Mouse (Mus musculus) megakaryocyte-erythroid progenitor cell, adult 5-6 weeks (primary cell): ENCODE results near the gene Cilp. TPM values are rescaled to one million over a fixed set of nuclear protein-coding genes. Genes with fewer than 3 reads are reported as not detected.
"Not testable (repeated sequence)": the region's sequence is repeated elsewhere in the genome, so short reads cannot be mapped to it uniquely, and the experiment has no call there.

Experiments used
- ATAC-seq: replicated peaks from 2 replicates; pipeline ENCODE4 v1.8.0; 2016; ENCODE audit warnings: mild to moderate bottlenecking, inconsistent platforms; ENCODE audit not compliant: severe bottlenecking, poor library complexity, low FRiP score, low TSS enrichment
- total RNA-seq, 2 experiments: library from RNA; stranded (forward) in 1 of 2; stranded (reverse) in 1 of 2; fragments of 200-1000, 215-1000 nt in 1 of 2; fragments of >200 nt in 1 of 2; fragmentation: Nextera tagmentation in 1 of 2; gene quantifications; 2 replicates each; pipeline ENCODE4 v1.2.3; 2014 to 2017

Gene Cilp
- total RNA-seq, 2 experiments from 2014 or later: not detected

DNA sequence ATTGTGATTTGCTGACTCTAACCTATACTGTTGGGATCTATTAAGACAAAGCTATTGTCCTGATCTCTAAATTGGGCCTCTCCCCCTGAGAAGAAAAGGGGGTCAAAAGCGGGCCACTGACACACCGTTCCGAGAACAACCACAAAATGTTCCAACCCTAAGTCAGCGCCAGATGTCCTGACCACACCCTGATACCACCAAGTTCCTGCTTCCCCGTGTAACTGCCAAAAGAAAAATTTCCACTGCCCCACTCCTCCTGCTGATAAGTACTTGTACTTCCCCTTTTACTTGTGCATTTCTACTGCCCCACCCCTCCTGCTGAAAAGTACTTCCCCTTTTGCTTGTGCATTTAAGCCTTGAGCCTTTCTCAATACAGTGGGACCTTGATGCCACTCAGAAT is 23.3 kb downstream of the Cilp start:
- ATAC-seq: not testable (repeated sequence)

GRCm38 (mm10) chr9:65289988-65290387 is 25.0 kb downstream of the Cilp start:
- no peak for ATAC-seq

- ATAC-seq: no peak
These were observed 27.4 kb downstream of the Cilp start for GRCm38 (mm10) chr9:65292421-65292820.

GRCm38 (mm10) chr9:65293119-65293518 is 28.1 kb downstream of the Cilp start:
- no peak for ATAC-seq

DNA sequence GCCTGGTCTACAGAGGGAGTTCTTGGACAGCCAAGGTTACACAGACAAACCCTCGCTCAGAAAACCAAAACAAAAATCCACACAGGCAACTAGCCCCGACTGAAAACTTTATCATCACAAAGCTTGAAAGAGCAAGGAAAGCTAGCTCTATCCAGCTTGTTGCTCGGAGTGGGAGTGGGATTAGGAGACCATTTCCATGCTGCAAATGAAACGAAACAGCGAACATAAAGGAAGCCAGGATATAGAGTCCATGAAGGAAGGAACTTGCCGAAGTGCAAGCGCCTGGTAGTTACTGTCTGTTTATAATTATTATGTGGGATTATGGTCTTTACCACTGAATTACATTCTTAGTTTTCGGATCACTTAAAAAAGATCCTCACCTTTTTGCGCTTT is 28.6 kb downstream of the Cilp start:
- no peak for ATAC-seq

DNA sequence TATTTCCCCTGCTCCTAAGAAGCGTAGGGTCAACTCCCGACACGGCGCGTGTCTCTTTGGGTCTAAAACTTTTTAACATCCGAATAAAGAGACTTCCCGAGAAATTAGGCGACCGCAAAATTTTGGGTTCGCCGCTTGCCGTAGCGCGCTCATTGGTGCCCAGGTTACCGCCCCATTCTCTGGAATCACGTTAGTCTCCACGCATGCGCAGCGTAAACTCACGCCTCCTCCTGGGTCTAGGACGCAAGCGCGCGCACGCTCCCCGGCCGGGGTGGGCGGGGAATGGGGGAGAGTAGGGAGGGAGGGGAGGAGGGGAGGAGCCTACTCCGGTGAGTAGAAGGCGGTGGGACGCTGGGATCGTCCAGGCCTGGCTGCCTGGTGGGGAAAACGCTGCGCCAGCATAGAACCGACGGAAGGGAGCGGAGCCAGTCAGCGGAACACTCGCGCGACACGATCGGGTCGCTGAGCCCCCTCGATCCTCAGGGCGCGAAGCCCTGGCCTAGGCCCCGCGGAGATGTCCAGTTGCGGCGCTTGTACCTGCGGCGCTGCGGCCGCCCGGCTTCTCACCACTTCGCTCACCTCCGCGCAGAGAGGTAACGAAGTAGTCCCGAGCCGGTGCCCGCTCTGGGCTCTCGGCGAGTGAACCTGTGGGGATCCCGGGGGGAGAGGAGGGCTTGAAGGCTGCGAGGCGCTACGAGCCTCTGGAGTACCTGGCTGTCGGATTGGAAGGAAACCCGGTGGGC is 29.2 kb downstream of the Cilp start, which contains the start of gene Clpx:
TSS of gene Clpx (plus strand) at position 288 of the 743 bp plus-strand sequence.
- ATAC-seq: peak; percentile 89

DNA sequence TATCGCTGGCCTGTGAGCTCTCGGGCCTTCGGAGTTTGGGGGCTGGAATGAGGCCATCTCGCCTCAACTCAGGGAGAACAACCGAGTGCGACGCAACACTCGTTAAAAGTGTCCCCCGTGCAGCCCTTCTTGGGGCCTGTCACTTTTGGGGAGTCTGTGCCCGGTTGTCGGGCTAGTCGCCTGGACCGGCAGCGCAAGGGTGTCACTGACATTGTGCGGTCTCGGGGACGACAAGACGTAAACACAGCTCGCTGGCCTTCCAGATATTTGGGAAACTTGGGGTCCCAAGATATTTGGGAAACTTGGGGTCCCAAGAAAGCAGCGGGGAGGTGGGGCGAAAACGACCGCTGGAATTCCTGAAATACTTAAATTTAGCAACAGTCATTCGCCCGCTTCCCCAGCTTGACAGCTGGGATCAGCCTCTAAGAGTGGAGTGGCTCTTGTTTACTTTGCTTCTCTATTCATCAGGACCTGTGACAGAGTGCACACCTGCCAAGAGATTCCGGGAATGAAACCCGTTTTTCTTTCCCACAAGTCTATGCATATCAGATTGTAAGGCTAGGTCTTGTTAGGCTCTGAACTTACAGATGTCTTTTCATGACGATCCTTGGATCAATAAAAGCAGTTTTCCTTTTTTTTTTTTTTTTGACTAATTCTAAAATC is 29.9 kb downstream of the Cilp start:
- peak; percentile 43 for ATAC-seq

DNA sequence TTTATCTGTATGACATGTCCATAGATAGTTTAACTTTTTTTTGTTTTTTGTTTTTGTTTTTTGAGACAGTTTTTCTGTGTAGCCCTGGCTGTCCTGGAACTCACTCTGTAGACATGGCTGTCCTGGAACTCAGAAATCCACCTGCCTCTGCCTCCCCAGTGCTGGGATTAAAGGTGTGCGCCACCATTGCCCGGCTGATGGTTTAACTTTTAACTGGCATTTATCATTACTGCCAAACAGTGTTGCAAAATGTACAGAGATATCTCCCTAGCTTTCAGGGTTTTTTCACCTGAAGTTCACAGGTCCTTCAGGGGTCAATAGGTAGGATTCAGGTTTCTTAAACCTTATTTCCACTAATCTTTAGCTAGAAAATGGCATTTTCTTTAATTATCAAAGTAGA is 32.1 kb downstream of the Cilp start:
- ATAC-seq: no peak

- no peak for ATAC-seq
These were observed 33.8 kb downstream of the Cilp start for GRCm38 (mm10) chr9:65298761-65299160.

DNA sequence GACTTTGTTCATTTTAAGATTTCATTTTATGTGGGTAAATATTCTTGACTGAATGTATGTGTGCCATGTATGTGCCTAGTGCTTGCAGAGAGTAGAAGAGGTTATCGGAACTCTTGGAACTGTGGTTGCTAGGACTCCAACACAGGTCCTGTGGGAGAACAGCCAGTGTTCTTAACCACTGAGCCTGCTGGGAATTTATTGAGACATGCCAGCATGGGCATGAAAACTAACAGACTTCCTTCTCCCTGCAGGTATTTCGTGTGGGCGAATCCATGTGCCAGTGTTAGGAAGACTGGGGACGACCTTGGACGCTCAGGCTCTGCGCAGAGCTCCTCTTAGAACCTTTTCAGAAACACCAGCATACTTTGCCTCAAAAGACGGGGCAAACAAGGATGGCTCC is 34.7 kb downstream of the Cilp start:
- no peak for ATAC-seq

- ATAC-seq: no peak
These were observed 37.5 kb downstream of the Cilp start for GRCm38 (mm10) chr9:65302327-65302983.

- ATAC-seq: no peak
These were observed 38.6 kb downstream of the Cilp start for GRCm38 (mm10) chr9:65303586-65303985.

- ATAC-seq: no peak
These were observed 39.3 kb downstream of the Cilp start for GRCm38 (mm10) chr9:65304300-65304699.

- ATAC-seq: no peak
These were observed 41.7 kb downstream of the Cilp start for GRCm38 (mm10) chr9:65306672-65307071.

DNA sequence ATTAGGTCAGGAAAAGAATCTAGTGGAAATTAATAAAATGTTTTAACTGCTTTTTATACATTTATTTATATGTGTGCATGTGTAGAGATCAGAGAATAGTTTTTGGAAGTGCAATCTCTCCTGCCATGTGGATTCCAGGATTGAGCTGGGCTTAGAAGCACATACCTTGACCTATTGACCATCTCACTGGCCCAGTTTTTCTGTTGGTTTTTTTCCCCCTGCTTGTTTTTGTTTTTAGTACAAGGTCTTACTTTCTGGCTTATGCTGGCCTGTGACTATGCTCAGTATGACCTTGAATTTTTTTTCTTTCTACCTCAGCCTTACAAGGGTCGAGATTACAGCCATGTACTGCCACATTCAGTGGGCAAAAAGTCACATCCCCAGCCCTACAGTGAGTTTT is 43.0 kb downstream of the Cilp start:
- ATAC-seq: no peak

DNA sequence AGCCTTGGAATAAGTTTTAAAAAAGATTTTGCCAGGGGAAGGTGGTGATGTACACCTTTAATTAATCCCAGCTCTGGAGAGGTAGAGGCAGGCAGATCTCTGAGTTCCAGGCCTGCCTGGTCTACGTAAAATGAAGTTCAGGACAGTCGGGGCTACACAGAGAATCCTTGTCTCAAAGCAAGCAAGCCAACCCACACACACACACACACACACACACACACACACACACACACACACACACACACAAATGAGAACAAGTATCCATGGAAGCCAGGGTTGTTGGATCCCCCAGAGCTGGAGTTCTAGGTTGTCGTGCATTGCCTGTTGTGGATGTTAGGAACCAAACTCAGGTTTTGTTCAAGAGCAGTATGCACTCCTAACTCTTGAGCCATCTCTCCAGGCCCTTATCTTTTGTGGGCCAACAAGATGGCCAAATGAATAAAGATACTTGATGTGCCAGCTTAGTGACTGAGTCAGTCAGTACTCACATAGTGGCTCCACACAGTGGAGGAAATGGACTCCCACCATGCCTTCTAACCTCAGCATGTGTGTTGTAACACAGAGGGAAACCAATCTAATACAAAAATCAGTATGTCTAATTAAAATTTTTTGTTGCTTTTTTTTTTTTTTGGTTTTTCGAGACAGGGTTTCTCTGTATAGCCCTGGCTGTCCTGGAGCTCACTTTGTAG is 47.8 kb downstream of the Cilp start:
- no peak for ATAC-seq

- ATAC-seq: no peak
These were observed 48.9 kb downstream of the Cilp start for GRCm38 (mm10) chr9:65313846-65314245.

DNA sequence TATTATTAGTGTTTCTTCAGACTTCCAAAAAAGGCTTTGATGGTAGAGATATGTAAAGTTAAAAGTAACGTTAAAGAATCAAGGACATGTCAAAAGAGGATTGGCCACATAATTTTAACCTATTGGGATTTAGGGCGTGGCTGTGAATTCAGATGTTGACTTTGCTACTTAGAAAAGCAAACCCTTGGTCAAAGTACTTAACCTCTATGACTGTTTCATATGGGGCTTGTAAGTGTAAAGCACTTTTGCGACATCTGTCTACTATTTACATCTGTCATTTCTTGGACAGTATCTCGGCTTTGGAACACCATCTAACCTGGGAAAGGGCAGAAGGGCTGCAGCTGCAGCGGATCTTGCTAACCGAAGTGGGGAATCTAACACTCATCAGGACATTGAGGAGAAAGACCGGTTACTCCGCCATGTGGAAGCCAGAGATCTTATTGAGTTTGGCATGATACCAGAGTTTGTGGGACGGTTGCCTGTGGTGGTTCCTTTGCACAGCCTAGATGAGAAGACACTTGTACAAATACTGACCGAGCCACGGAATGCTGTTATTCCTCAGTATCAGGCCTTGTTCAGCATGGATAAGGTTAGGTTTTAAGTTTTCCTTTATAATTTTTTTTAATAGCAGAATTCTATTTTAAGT is 57.4 kb downstream of the Cilp start:
- no peak for ATAC-seq

DNA sequence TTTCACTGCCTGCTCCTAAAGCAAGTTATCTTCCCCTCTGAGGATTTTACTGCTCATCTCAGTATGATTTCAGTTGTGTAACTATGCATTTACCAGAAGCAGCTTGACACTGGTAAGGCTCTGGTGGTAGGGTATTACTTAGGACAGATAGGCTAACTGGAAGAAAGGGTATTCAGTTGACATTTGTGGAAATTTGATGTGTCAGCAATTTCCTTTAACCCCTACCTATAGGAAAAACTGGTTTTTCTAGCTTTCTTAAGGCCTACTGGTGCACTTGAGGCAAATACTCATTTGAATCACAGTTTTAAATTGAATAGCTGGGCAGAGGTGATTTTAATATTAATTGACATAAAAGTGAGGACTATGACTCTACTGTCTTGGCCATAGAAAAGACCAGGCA is 61.0 kb downstream of the Cilp start:
- no peak for ATAC-seq

- ATAC-seq: no peak
These were observed 62.4 kb downstream of the Cilp start for GRCm38 (mm10) chr9:65327371-65327770.
